Mouse (Mus musculus) midbrain, embryonic 12.5 days (tissue): ENCODE results near the gene Hgd. TPM values are rescaled to one million over a fixed set of nuclear protein-coding genes. Genes with fewer than 3 reads are reported as not detected.

Experiments used
- ATAC-seq: fragments of 200-750 bp; cut with Nextera tagmentation; 2 replicates; pipeline ENCODE4 v1.8.0; 2017; ENCODE audit warnings: low read depth, moderate TSS enrichment, moderate library complexity; ENCODE audit not compliant: low FRiP score
- H3K27ac ChIP-seq: fragments of 300-500 bp; sonication (generic); replicated peaks from 2 replicates; pipeline ENCODE4 v1.5.1; 2016; ENCODE audit warnings: mild to moderate bottlenecking
- H3K27me3 ChIP-seq: fragments of 300-500 bp; sonication (generic); 2 replicates; pipeline ENCODE4 v1.6.1; 2016; ENCODE audit warnings: mild to moderate bottlenecking
- H3K36me3 ChIP-seq: fragments of 300-500 bp; sonication (generic); 2 replicates; pipeline ENCODE4 v1.6.1; 2016
- H3K4me1 ChIP-seq: fragments of 300-500 bp; sonication (generic); 2 replicates; pipeline ENCODE4 v1.6.1; 2016
- H3K4me2 ChIP-seq: fragments of 300-500 bp; sonication (generic); replicated peaks from 2 replicates; pipeline ENCODE4 v1.6.1; 2016; ENCODE audit warnings: mild to moderate bottlenecking, moderate library complexity
- H3K4me3 ChIP-seq: fragments of 300-500 bp; sonication (generic); 2 replicates; pipeline ENCODE4 v1.5.1; 2016; ENCODE audit warnings: mild to moderate bottlenecking
- H3K9ac ChIP-seq: fragments of 300-500 bp; sonication (generic); replicated peaks from 2 replicates; pipeline ENCODE4 v1.6.1; 2016; ENCODE audit warnings: mild to moderate bottlenecking, moderate library complexity
- H3K9me3 ChIP-seq: fragments of 300-500 bp; sonication (generic); 2 replicates; pipeline ENCODE4 v1.6.1; 2016; ENCODE audit warnings: mild to moderate bottlenecking
- WGBS: fragments of 180-500 bp; shearing (Covaris S2); methylation state at CpG from one replicate; pipeline ENCODE4 v1.1.7; 2016; 5-methylcytosine and 5-hydroxymethylcytosine counted together
- polyA plus RNA-seq: library from polyadenylated mRNA; unstranded; fragments of >200 nt; fragmentation: Nextera tagmentation; extraction: Ambion mirVana; gene quantifications from 2 replicates; pipeline ENCODE4 v1.2.1, GENCODE M21; 2016

Hgd gene
- polyA plus RNA-seq, 1 experiment from 2014 or later = not detected

- Histone ChIP-seq H3K9ac (no peak overlapping the region), H3K27me3 (no peaks in the 10 kb centered on the region), H3K4me3 (no peak overlapping the region), H3K4me2 (no peak overlapping the region), H3K4me1 (peaks cover 42% of the 10 kb centered on the region), H3K27ac (no peak overlapping the region), H3K9me3 (no peaks in the 10 kb centered on the region), H3K36me3 (no peaks in the 10 kb centered on the region)
- 80% methylated on average over 8 of the region's 8 CpGs for WGBS
- ATAC-seq = no peak
Observed at GRCm38 (mm10) chr16:37680831-37681230, 100.9 kb downstream of the Hgd start.

Other genes with a start within 250 kb of the Hgd start
- 5.9 and 8.8 TPM in 2 replicates for gene Stxbp5l, start 195.2 kb upstream of the Hgd start, polyA plus RNA-seq
- 46.7 and 53.7 TPM in 2 replicates for gene Gtf2e1, start 40.4 kb upstream of the Hgd start, polyA plus RNA-seq
- 35.5 and 36.2 TPM in 2 replicates for gene Rabl3, start 40.3 kb upstream of the Hgd start, polyA plus RNA-seq
- 64.0 and 65.8 TPM in 2 replicates for gene Ndufb4, start 74.3 kb downstream of the Hgd start, polyA plus RNA-seq
- gene Fstl1, start 196.7 kb downstream of the Hgd start, polyA plus RNA-seq = 169 and 215 TPM in 2 replicates